Mouse (Mus musculus): Measurements from ENCODE around the gene Pde1c. TPM values are rescaled to one million over a fixed set of nuclear protein-coding genes. Genes with fewer than 3 reads are reported as not detected.

The Pde1c gene
- polyA plus RNA-seq, 1 experiment, result 1.5 TPM

DNA sequence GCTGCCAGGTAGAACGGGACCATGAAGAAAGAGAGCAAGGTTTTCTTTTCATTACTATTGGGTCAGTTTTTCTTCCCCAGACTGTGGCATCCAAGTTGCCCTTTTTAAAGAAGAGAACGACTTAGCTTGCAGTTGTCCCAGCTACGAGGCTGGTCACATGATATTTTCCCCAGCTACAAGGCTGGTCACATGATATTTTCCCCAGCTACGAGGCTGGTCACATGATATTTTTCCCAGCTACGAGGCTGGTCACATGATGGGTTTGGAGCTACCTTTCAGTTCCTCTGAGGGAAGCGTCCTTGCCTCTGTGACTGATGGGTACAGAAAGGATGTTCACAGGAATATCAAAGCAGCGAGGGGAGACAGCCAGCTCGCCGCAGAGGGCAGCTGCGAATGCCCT is 533.8 kb downstream of the Pde1c start:
- Histone ChIP-seq H3K4me1 (ENCODE audit: control insufficient read depth, insufficient read depth, low read length) (no peaks in the 10 kb centered on the region), H3K27ac (ENCODE audit: control insufficient read depth, insufficient read depth, low read depth, low read length, poor library complexity) (no peak overlapping the region), H3K4me3 (replicated peaks; ENCODE audit: control insufficient read depth, low read depth, low read length) (no peak overlapping the region)
- 68% methylated on average over 10 of the region's 10 CpGs for WGBS
- TF ChIP-seq POLR2A (IDR thresholded peaks at IDR 0.05; ENCODE audit: borderline replicate concordance, control insufficient read depth, low read depth, low read length) (no peak), CTCF (IDR thresholded peaks at IDR 0.05; ENCODE audit: control insufficient read depth, insufficient read depth, low read length) (no peak)

DNA sequence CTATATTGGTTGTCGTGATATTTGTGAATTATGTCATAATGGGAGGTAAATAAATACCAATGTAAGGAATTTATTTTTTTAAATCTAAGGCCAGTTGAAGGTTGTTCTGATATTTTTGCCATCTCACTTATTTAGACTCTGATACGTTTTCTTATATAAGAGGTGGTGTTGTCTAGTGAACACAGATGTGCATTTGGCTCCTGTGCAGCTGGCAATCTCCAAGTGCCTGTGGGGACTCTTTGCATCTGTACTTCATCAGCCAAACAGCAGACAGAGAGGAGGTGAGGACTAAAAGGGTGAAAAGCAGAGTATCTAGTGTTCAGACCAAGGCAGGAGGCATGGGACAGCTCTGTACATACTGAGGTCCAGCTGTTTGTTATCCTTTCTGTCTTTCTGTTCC is 536.7 kb downstream of the Pde1c start:
- Histone ChIP-seq H3K4me3 (replicated peaks; ENCODE audit: control insufficient read depth, low read depth, low read length) (no peak overlapping the region), H3K4me1 (ENCODE audit: control insufficient read depth, insufficient read depth, low read length) (no peaks in the 10 kb centered on the region), H3K27ac (ENCODE audit: control insufficient read depth, insufficient read depth, low read depth, low read length, poor library complexity) (no peak overlapping the region)
- WGBS, result 68% methylated on average over 2 of the region's 2 CpGs
- TF ChIP-seq CTCF (IDR thresholded peaks at IDR 0.05; ENCODE audit: control insufficient read depth, insufficient read depth, low read length) (no peak), POLR2A (IDR thresholded peaks at IDR 0.05; ENCODE audit: borderline replicate concordance, control insufficient read depth, low read depth, low read length) (no peak)

- Histone ChIP-seq H3K27ac (ENCODE audit: control insufficient read depth, insufficient read depth, low read depth, low read length, poor library complexity) (no peak overlapping the region), H3K4me1 (ENCODE audit: control insufficient read depth, insufficient read depth, low read length) (no peaks in the 10 kb centered on the region), H3K4me3 (replicated peaks; ENCODE audit: control insufficient read depth, low read depth, low read length) (no peak overlapping the region)
- WGBS, result 70% methylated on average over 5 of the region's 5 CpGs
- TF ChIP-seq CTCF (IDR thresholded peaks at IDR 0.05; ENCODE audit: control insufficient read depth, insufficient read depth, low read length) (no peak), POLR2A (IDR thresholded peaks at IDR 0.05; ENCODE audit: borderline replicate concordance, control insufficient read depth, low read depth, low read length) (no peak)
These were observed 538.9 kb downstream of the Pde1c start for GRCm38 (mm10) chr6:56029986-56030385.

GRCm38 (mm10) chr6:56027966-56028365 is 540.9 kb downstream of the Pde1c start:
- Histone ChIP-seq H3K4me1 (ENCODE audit: control insufficient read depth, insufficient read depth, low read length) (no peaks in the 10 kb centered on the region), H3K27ac (ENCODE audit: control insufficient read depth, insufficient read depth, low read depth, low read length, poor library complexity) (no peak overlapping the region), H3K4me3 (replicated peaks; ENCODE audit: control insufficient read depth, low read depth, low read length) (no peak overlapping the region)
- no peak for TF ChIP-seq CTCF (IDR thresholded peaks at IDR 0.05; ENCODE audit: control insufficient read depth, insufficient read depth, low read length)
- no peak for TF ChIP-seq POLR2A (IDR thresholded peaks at IDR 0.05; ENCODE audit: borderline replicate concordance, control insufficient read depth, low read depth, low read length)
- 76% methylated on average over 5 of the region's 5 CpGs for WGBS

DNA sequence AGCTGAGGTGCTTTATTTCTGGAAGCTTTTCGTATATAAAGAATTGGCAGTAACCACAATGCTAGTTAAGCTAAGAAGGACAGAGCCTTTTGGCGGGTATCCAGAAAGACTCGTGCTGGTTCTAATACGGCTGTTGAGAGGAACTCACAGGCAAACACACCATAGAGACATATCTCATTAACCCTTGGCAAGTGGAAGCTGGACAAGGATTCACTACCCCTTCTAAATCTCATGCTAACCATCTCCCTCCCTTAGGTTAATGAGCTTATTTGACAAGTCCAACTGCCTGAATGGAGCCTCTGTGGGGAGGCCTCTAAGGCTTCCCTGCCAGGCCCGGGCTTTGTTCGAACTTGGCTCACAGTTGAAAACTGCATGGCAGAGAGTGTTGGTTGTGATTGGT is 541.6 kb downstream of the Pde1c start:
- Histone ChIP-seq H3K27ac (ENCODE audit: control insufficient read depth, insufficient read depth, low read depth, low read length, poor library complexity) (no peak overlapping the region), H3K4me3 (replicated peaks; ENCODE audit: control insufficient read depth, low read depth, low read length) (no peak overlapping the region), H3K4me1 (ENCODE audit: control insufficient read depth, insufficient read depth, low read length) (no peaks in the 10 kb centered on the region)
- 56% methylated on average over 6 of the region's 6 CpGs for WGBS
- TF ChIP-seq CTCF (IDR thresholded peaks at IDR 0.05; ENCODE audit: control insufficient read depth, insufficient read depth, low read length) (no peak), POLR2A (IDR thresholded peaks at IDR 0.05; ENCODE audit: borderline replicate concordance, control insufficient read depth, low read depth, low read length) (no peak)

GRCm38 (mm10) chr6:56025533-56025932 is 543.4 kb downstream of the Pde1c start:
- Histone ChIP-seq H3K4me1 (ENCODE audit: control insufficient read depth, insufficient read depth, low read length) (no peaks in the 10 kb centered on the region), H3K27ac (ENCODE audit: control insufficient read depth, insufficient read depth, low read depth, low read length, poor library complexity) (no peak overlapping the region), H3K4me3 (replicated peaks; ENCODE audit: control insufficient read depth, low read depth, low read length) (no peak overlapping the region)
- TF ChIP-seq CTCF (IDR thresholded peaks at IDR 0.05; ENCODE audit: control insufficient read depth, insufficient read depth, low read length), result peak; percentile 12; the same call in 1 of the 2 replicates
- no peak for TF ChIP-seq POLR2A (IDR thresholded peaks at IDR 0.05; ENCODE audit: borderline replicate concordance, control insufficient read depth, low read depth, low read length)
- 66% methylated on average over 2 of the region's 2 CpGs for WGBS

Other genes with a start within 250 kb of the Pde1c start
- gene Lsm5, start 135.6 kb upstream of the Pde1c start, polyA plus RNA-seq (2011; ENCODE audit: insufficient read depth, insufficient read length, low replicate concordance, missing spikeins), result 63.2 and 133 TPM in 2 replicates
- gene Avl9, start 145.8 kb upstream of the Pde1c start, polyA plus RNA-seq (2011; ENCODE audit: insufficient read depth, insufficient read length, low replicate concordance, missing spikeins), result 1.9 and 3.6 TPM in 2 replicates
- gene Kbtbd2, start 228.7 kb upstream of the Pde1c start, polyA plus RNA-seq (2011; ENCODE audit: insufficient read depth, insufficient read length, low replicate concordance, missing spikeins), result 12.8 and 15.3 TPM in 2 replicates